Mouse (Mus musculus): ENCODE data around the gene Btg1.

The Btg1 gene

GRCm38 (mm10) chr10:96662976-96663375 is 46.2 kb downstream of the Btg1 start:
- no peak for DNase-seq (ENCODE audit: low spot score in 2 of 2)

- no peak for DNase-seq (ENCODE audit: low spot score in 2 of 2)
Measured at GRCm38 (mm10) chr10:96663739-96664430, 47.1 kb downstream of the Btg1 start.

Data from right cerebral cortex, postnatal 36 days (tissue).